Mouse (Mus musculus) ES-Bruce4 (cell line): ENCODE data around the gene H2-DMb1.

Experiments used
- CTCF ChIP-seq: IDR thresholded peaks from one replicate; pipeline ENCODE4 v1.8.1; 2011; ENCODE audit warnings: low read depth, low read length
- EP300 ChIP-seq: IDR thresholded peaks from 2 replicates; pipeline ENCODE4 v1.6.1; 2011; ENCODE audit warnings: low read depth, low read length; ENCODE audit not compliant: insufficient read depth
- POLR2A ChIP-seq: IDR thresholded peaks from one replicate; pipeline ENCODE4 v1.8.1; 2011; ENCODE audit warnings: low read length; ENCODE audit not compliant: insufficient read depth

- TF ChIP-seq EP300 (no peak), POLR2A (no peak), CTCF (no peak)
Observed at GRCm38 (mm10) chr17:34200772-34201505, 48.1 kb downstream of the H2-DMb1 start.
